In the genomic region with DNA sequence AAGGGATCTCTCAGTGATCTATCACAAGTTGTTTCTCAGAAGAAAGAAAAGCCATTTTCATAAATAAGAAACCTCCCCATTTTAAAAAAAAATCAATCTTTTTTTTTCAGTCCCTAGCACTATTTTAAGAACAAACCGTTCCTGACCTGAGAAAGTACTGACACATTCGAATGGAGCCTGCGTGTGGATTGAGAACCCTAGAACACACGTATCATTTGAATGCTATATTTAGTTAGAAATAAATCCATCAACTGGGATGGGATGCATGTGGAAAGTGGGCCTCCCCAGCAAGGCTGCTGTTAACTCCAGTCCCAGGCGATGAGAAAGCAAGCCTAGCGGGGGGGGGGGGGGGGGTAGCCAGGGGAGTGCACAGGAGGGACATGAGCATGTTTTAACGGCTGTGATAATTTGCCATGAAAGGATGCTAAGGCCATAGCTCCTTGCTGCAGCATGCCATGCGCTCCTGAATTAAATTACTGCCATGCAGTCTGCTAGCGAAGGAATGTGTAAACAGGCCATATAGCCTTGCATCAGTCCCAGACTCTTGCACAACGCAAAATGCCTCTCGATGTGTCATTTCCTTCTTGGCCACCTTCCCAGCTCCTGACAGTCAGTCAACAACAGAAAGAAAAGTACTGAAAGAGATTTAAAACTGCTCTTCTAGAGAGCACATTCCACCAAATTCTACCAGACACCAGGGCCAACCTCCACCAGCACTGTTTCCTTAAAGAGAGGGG, we compare ENCODE assay signal across 8 mouse cellular contexts.
DNase-seq lines count a peak whose midpoint lies in the region; ATAC-seq and TF ChIP-seq lines count a peak whose summit lies in the region.

No protein-coding gene starts in this region.

- peak; percentile 28 to 31 for DNase-seq in left cerebral cortex, adult 2 months (ENCODE audit: extremely low spot score in 1 of 2, low spot score in 2 of 2)
- DNase-seq in left cerebral cortex, adult 11 months (ENCODE audit: low spot score), result no peak
- DNase-seq in brain, embryonic 14.5 days (ENCODE audit: low read depth), result peak; percentile 91
- DNase-seq in kidney, postnatal 36 days, result peak; percentile 71 to 75
- peak; percentile 87 for DNase-seq in stomach, postnatal 0 days (ENCODE audit: low spot score)
- DNase-seq in embryo, embryonic 11 days, result no peak

- H3K9ac ChIP-seq in heart, embryonic 15.5 days, result no peak overlapping the region
- no peak overlapping the region for H3K9ac ChIP-seq in lung, embryonic 15.5 days
- no peak overlapping the region for H3K9ac ChIP-seq in stomach, postnatal 0 days (ENCODE audit: low read length)

- ATAC-seq in heart, embryonic 15.5 days (replicated peaks; ENCODE audit: insufficient number of reproducible peaks, insufficient read depth, low FRiP score, low read depth), result peak; percentile 74; the same call in 1 of the 2 replicates
- ATAC-seq in lung, embryonic 15.5 days (ENCODE audit: borderline replicate concordance, extremely low read depth, low FRiP score, low TSS enrichment), result peak; percentile 90
- ATAC-seq in stomach, postnatal 0 days (ENCODE audit: low FRiP score, low TSS enrichment), result peak; percentile 90

- no peak for TF ChIP-seq EP300 in stomach, postnatal 0 days (optimal IDR thresholded peaks at IDR 0.05)

- H3K4me1 ChIP-seq in heart, embryonic 15.5 days (replicated peaks), result peaks cover 15% of the 10 kb centered on the region
- peaks cover 54% of the 10 kb centered on the region for H3K4me1 ChIP-seq in lung, embryonic 15.5 days
- peaks cover 5% of the 10 kb centered on the region; the same call in 1 of the 2 replicates for H3K4me1 ChIP-seq in stomach, postnatal 0 days (replicated peaks; ENCODE audit: control insufficient read depth, insufficient read depth)

- H3K4me2 ChIP-seq in heart, embryonic 15.5 days, result no peak overlapping the region
- peak overlapping the region; percentile 27; the same call in 1 of the 2 replicates for H3K4me2 ChIP-seq in lung, embryonic 15.5 days
- no peak overlapping the region for H3K4me2 ChIP-seq in stomach, postnatal 0 days (replicated peaks; ENCODE audit: low read depth)

- H3K4me3 ChIP-seq in left cerebral cortex, adult 2 months, result no peak overlapping the region
- no peak overlapping the region for H3K4me3 ChIP-seq in heart, embryonic 15.5 days
- no peak overlapping the region for H3K4me3 ChIP-seq in lung, embryonic 15.5 days
- no peak overlapping the region for H3K4me3 ChIP-seq in stomach, postnatal 0 days (ENCODE audit: low read depth, low read length)

- H3K9me3 ChIP-seq in heart, embryonic 15.5 days (replicated peaks), result no peaks in the 10 kb centered on the region
- H3K9me3 ChIP-seq in lung, embryonic 15.5 days, result no peaks in the 10 kb centered on the region
- no peaks in the 10 kb centered on the region for H3K9me3 ChIP-seq in stomach, postnatal 0 days (ENCODE audit: control insufficient read depth, low read length)

- H3K36me3 ChIP-seq in heart, embryonic 15.5 days, result no peaks in the 10 kb centered on the region
- no peaks in the 10 kb centered on the region for H3K36me3 ChIP-seq in lung, embryonic 15.5 days
- no peaks in the 10 kb centered on the region for H3K36me3 ChIP-seq in stomach, postnatal 0 days (ENCODE audit: control insufficient read depth, insufficient read depth, low read length)

- 23% methylated on average over 11 of the region's 11 CpGs for WGBS in heart, embryonic 15.5 days
- 10% methylated on average over 11 of the region's 11 CpGs for WGBS in lung, embryonic 15.5 days
- WGBS in stomach, postnatal 0 days, result 11% methylated on average over 10 of the region's 11 CpGs

- TF ChIP-seq CTCF in left cerebral cortex, adult 2 months (IDR thresholded peaks at IDR 0.05), result no peak
- TF ChIP-seq CTCF in brain, embryonic 14.5 days (IDR thresholded peaks at IDR 0.05; ENCODE audit: borderline replicate concordance, extremely low read depth, insufficient read depth, insufficient read length), result no peak
- no peak for TF ChIP-seq CTCF in stomach, postnatal 0 days (IDR thresholded peaks at IDR 0.05; ENCODE audit: low read depth)

- H3K27me3 ChIP-seq in heart, embryonic 15.5 days, result no peaks in the 10 kb centered on the region
- H3K27me3 ChIP-seq in lung, embryonic 15.5 days, result no peaks in the 10 kb centered on the region
- H3K27me3 ChIP-seq in stomach, postnatal 0 days (ENCODE audit: control insufficient read depth, insufficient read depth, low read length), result no peaks in the 10 kb centered on the region

- intact Hi-C loops in left cerebral cortex, adult 2 months (cut with DNase I), result no loop called here

- TF ChIP-seq POLR2A in brain, embryonic 14.5 days (IDR thresholded peaks at IDR 0.05; ENCODE audit: borderline replicate concordance, extremely low read depth, insufficient read depth, insufficient read length, poor library complexity, severe bottlenecking), result no peak

- no peak overlapping the region for H3K27ac ChIP-seq in left cerebral cortex, adult 2 months
- H3K27ac ChIP-seq in heart, embryonic 15.5 days, result peak overlapping the region; percentile 65
- peak overlapping the region; percentile 93 for H3K27ac ChIP-seq in lung, embryonic 15.5 days
- peak overlapping the region; percentile 78 for H3K27ac ChIP-seq in stomach, postnatal 0 days (replicated peaks)

Comparison
In these comparisons a context has a peak if more than half of its experiments do, and no peak if none do; other contexts are left out.
1. DNase-seq: peak in left cerebral cortex, adult 2 months (2 of 2), brain, embryonic 14.5 days (single experiment), kidney, postnatal 36 days (2 of 2) and stomach, postnatal 0 days (single experiment); none in left cerebral cortex, adult 11 months (single experiment) and embryo, embryonic 11 days (single experiment).
2. Peak in every context shown above with its lines, with median percentiles within 50 percentile points of each other: ATAC-seq.